Mouse (Mus musculus) cerebellum, adult 2 months (tissue): ENCODE results near the gene Brinp1. TPM values are rescaled to one million over a fixed set of nuclear protein-coding genes. Genes with fewer than 3 reads are reported as not detected.

Experiments used
- DNase-seq, 2 experiments: peaks; one replicate each; pipeline ENCODE4 v3.0.0; 2021
- H3K27ac ChIP-seq: fragments of 200-500 bp; 2 replicates; pipeline ENCODE4 v1.5.1; 2012; ENCODE audit warnings: low read length, control low read depth, inconsistent platforms; ENCODE audit not compliant: insufficient read depth
- H3K27me3 ChIP-seq: fragments of 200-500 bp; 2 replicates; pipeline ENCODE4 v1.6.1; 2012; ENCODE audit warnings: inconsistent platforms, mild to moderate bottlenecking, low read length, moderate library complexity; ENCODE audit not compliant: control insufficient read depth, insufficient read depth
- H3K4me1 ChIP-seq: fragments of 200-500 bp; 2 replicates; pipeline ENCODE4 v1.6.1; 2011; ENCODE audit warnings: low read length; ENCODE audit not compliant: control insufficient read depth, insufficient read depth
- H3K4me3 ChIP-seq: fragments of 200-500 bp; replicated peaks from 2 replicates; pipeline ENCODE3; 2011; ENCODE audit warnings: mild to moderate bottlenecking, low read depth, low read length, control low read depth; ENCODE audit not compliant: insufficient read depth
- CTCF ChIP-seq: fragments of 200-500 bp; IDR thresholded peaks from 2 replicates; pipeline ENCODE4 v1.5.1; 2011; ENCODE audit warnings: low read depth, mild to moderate bottlenecking, control low read depth, low read length, moderate library complexity, borderline replicate concordance; ENCODE audit not compliant: insufficient read depth
- POLR2A ChIP-seq: fragments of 200-500 bp; IDR thresholded peaks from 2 replicates; pipeline ENCODE4 v1.6.1; 2011; ENCODE audit warnings: low read length, control low read depth, borderline replicate concordance; ENCODE audit not compliant: insufficient read depth
- WGBS: fragments of 180-500 bp; shearing (Covaris S2); methylation state at CpG from one replicate; pipeline ENCODE4 v1.1.7; 2018; 5-methylcytosine and 5-hydroxymethylcytosine counted together
- polyA plus RNA-seq: library from polyadenylated mRNA; depleted of rRNA; stranded (reverse); fragments of >200 nt; gene quantifications from 2 replicates; pipeline ENCODE4 v1.2.3, GENCODE M21; 2012; rRNA removed

The Brinp1 gene
- 71.2 and 72.0 TPM in 2 replicates for polyA plus RNA-seq

GRCm38 (mm10) chr4:68954322-68954901 lies at the start of gene Brinp1:
Gene Brinp1, minus strand, starts transcription at chr4:68954397.
- WGBS, result under 1% methylated on average over 32 of the region's 33 CpGs
- Histone ChIP-seq H3K27ac (peak within 1 kb of the TSS; percentile 97), H3K4me1 (peaks cover under 1% of the 10 kb centered on the region; the same call in 1 of the 2 replicates), H3K4me3 (peak within 1 kb of the TSS; percentile 100), H3K27me3 (no peaks in the 10 kb centered on the region)
- DNase-seq, result peak; percentile 94 to 96
- TF ChIP-seq CTCF (no peak), POLR2A (peak; percentile 94; the same call in 1 of the 2 replicates)

GRCm38 (mm10) chr4:68957265-68957664 lies 3.1 kb upstream of the Brinp1 start:
- Histone ChIP-seq H3K4me3 (no peak overlapping the region), H3K4me1 (no peaks in the 10 kb centered on the region), H3K27ac (no peak overlapping the region), H3K27me3 (no peaks in the 10 kb centered on the region)
- 88% methylated on average over 2 of the region's 2 CpGs for WGBS
- no peak for DNase-seq
- TF ChIP-seq CTCF (no peak), POLR2A (no peak)

DNA sequence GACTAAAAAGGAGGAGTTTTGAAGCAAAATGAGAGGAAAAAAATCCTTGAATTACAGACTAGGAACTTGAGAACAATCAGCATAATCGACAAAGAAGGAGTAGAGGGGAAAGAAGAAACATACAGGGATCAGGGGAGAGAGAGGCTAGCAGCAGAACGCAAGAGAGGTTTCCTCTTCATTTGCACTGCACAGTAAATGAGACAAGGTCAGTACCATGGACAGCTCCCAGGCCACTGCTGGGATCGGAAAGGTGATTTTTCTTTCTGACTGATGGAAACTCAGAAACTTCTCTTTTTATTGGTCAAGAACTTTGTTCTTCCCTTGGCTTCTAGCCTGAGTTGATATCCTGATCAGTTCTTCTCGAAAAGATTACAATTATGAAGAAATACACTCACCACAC lies 1.4 kb upstream of the Brinp1 start:
- Histone ChIP-seq H3K4me1 (no peaks in the 10 kb centered on the region), H3K4me3 (no peak overlapping the region), H3K27ac (no peak overlapping the region), H3K27me3 (no peaks in the 10 kb centered on the region)
- no peak for DNase-seq
- 66% methylated on average over 4 of the region's 4 CpGs for WGBS
- no peak for TF ChIP-seq POLR2A
- no peak for TF ChIP-seq CTCF

DNA sequence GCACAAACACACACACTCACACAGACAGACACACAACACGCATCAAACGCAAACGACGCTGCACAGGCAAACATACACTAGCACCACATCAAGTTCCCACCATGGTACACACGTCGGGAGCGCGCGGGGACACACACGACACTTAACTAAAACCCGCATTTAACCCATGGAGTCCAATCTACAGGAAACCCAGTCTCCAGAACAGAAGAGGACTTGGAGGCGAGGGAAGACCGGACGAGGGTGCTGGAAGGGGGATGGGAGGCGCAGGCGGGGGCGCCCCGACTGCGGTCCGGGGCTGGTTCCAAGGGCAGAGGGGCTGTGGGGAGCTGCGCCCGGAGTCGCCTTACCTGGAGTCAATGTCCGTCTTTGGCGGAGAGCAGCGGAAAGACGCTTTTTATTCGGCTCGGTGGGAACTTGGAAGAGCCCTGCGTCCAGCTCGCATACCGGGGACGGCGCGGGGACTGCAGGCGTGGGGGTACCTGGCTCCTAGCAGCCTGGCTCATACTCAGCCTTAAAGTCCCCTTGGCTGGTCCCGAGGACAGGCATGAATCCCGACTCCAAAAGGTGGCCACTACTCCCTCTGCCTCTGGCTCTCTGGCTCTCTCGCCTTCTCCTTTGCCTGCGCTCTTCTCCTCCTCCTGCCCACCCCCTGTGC lies 403 bp downstream of the Brinp1 start:
- Histone ChIP-seq H3K27me3 (no peaks in the 10 kb centered on the region), H3K4me3 (peak overlapping the region; percentile 100), H3K4me1 (peaks cover 6% of the 10 kb centered on the region; the same call in 1 of the 2 replicates), H3K27ac (peak overlapping the region; percentile 97)
- no peak for DNase-seq
- no peak; the same call in 1 of the 2 replicates for TF ChIP-seq POLR2A
- under 1% methylated on average over 40 of the region's 40 CpGs for WGBS

- Histone ChIP-seq H3K4me1 (peaks cover 6% of the 10 kb centered on the region; the same call in 1 of the 2 replicates), H3K27ac (peak overlapping the region; percentile 97), H3K27me3 (no peaks in the 10 kb centered on the region), H3K4me3 (peak overlapping the region; percentile 100)
- peak; percentile 64 to 79 for DNase-seq
- TF ChIP-seq CTCF, result no peak
- no peak for TF ChIP-seq POLR2A
- under 1% methylated on average over 8 of the region's 8 CpGs for WGBS
Observed at GRCm38 (mm10) chr4:68953131-68953551, 1.1 kb downstream of the Brinp1 start.

DNA sequence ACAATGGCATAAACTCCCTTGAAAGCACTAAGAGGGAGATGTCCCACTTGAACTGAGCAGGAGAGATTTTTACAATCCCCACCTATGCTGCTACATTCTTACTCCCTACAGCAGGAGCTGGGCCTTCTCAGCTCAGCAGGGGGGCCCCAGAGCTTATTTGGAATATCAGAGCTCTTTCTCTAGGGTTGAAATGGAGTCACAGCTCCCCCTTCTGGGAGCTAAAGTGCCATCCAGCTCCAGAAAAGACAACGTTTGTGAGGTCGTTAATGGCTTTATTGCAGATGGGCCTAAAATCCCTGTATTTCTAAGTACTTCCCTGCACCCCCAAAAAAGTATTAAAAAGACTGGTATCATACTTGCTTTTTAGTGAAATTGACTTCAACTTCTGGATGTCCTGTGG lies 3.6 kb downstream of the Brinp1 start:
- WGBS, result 0% methylated on average over 2 of the region's 2 CpGs
- peak overlapping the region; percentile 42 for H3K4me3 ChIP-seq
- TF ChIP-seq CTCF (peak; percentile 64), POLR2A (no peak)
- H3K27me3 ChIP-seq, result no peaks in the 10 kb centered on the region
- DNase-seq, result peak; percentile 91 to 93
- H3K27ac ChIP-seq, result no peak overlapping the region; the same call in 1 of the 2 replicates
- H3K4me1 ChIP-seq, result peaks cover 9% of the 10 kb centered on the region

GRCm38 (mm10) chr4:68942938-68943337 lies 11.3 kb downstream of the Brinp1 start:
- TF ChIP-seq POLR2A, result no peak
- TF ChIP-seq CTCF, result no peak
- H3K27me3 ChIP-seq, result no peaks in the 10 kb centered on the region
- WGBS, result 60% methylated on average over 2 of the region's 2 CpGs
- no peak for DNase-seq
- no peak overlapping the region for H3K27ac ChIP-seq
- no peak overlapping the region for H3K4me3 ChIP-seq
- H3K4me1 ChIP-seq, result peaks cover 11% of the 10 kb centered on the region

DNA sequence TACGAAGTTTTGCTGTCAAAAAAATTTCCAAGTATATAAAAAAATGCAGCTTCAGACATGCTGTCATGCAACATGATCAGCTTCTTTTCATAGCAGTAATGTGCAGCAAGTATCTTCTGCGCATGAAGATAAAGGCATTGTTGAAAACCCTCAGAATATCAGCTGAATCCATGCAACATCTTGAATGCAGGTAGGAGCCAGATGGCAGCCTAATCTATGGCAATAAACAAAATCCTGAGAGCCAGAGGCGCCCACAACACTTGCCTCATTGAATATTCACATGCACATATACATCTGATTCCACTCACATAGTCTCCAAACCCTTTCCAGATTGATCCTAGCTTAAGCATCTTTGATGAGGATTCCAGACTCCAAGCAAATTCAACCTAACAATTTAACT lies 24.2 kb downstream of the Brinp1 start:
- DNase-seq, result peak in 1 of 2 experiments; percentile 51
- WGBS, result 31% methylated on average over 3 of the region's 3 CpGs
- Histone ChIP-seq H3K4me3 (no peak overlapping the region), H3K4me1 (peaks cover 9% of the 10 kb centered on the region; the same call in 1 of the 2 replicates), H3K27me3 (no peaks in the 10 kb centered on the region), H3K27ac (no peak overlapping the region)
- no peak for TF ChIP-seq POLR2A
- no peak for TF ChIP-seq CTCF
